Mouse (Mus musculus): ENCODE measurements around the gene Ctf1. TPM values are rescaled to one million over a fixed set of nuclear protein-coding genes. Genes with fewer than 3 reads are reported as not detected.
A peak's percentile ranks its signal among the peaks of the same experiment; 100 is the strongest.

Ctf1 gene
- polyA plus RNA-seq (2015; fragmentation: Nextera tagmentation; extraction: Ambion mirVana): 2.8 and 3.3 TPM in 2 replicates

DNA sequence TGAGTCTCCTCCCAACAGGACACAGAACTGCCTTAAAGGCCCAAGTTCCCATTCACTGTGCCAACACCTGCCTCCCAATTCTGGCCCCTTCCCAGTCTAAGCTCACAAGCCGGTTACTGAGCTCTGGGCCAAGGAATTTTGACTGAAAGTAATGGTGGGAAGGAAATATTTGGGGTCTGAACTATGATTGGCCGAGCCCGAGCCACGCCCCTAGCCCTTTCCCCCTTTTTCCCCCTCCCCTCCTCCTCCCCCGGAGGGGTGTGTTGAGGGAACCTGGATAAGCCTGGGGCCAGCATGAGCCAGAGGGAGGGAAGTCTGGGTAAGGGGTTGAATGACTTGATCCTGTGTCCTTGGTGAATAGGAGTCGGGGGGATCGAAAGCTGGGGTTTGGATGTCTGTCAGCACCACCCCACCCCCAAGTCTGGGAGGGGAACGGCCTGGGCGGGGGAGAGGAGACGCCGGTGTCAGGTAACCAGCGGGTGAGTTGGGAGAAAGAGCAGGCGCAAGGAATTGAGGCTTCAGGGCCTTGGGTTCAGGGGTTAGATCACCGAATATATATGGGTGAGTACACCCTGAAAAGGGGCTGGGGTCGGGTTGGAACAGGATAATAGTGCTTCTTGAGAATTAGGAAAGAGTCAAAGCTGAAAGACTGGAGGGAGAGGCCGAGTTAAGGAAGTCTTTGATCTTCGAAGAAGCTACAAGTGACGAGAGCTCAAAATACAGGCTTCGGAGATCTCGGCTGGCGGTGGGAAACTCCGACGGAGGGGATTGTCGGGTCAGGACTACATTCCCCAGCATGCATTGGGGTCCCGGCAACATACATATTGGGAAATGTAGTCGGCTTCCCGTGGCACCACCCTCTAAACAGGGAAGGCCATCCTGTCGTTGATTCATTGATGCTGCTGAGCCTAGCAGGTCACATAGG lies at the start of gene Ctf1:
Gene Ctf1, plus strand, starts transcription at position 276 of the 925 bp plus-strand sequence.
- peaks cover 14% of the 10 kb centered on the region for H3K27me3 ChIP-seq
- peak within 1 kb of the TSS; percentile 58 for H3K27ac ChIP-seq
- ATAC-seq (ENCODE audit: low FRiP score): peak; percentile 59
- no peaks in the 10 kb centered on the region for H3K36me3 ChIP-seq
- H3K4me1 ChIP-seq (replicated peaks): peaks cover 33% of the 10 kb centered on the region
- H3K9ac ChIP-seq: peak within 1 kb of the TSS; percentile 65
- peak within 1 kb of the TSS; percentile 55 for H3K4me2 ChIP-seq
- WGBS: 1% methylated on average over 28 of the region's 28 CpGs
- H3K4me3 ChIP-seq: peak within 1 kb of the TSS; percentile 33
- no peaks in the 10 kb centered on the region for H3K9me3 ChIP-seq

DNA sequence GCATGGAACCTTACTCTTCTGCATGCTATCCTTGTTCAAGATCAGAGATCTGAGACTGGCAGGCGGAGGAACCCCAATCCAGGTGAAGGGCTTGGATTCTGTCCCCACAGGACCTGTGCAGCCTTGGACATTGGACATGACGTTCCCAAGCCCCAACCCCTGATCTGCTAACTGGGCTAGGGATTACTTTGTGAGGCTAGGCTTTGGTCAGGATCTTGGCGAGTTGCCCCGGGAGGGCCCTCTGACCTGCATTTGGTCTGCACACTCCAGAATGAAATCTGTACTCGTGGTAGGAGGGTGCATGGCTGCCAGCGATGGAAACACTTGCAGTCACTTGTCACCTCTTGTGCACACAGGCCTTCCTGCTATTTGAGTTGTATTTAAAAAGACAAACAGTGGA lies 49.6 kb upstream of the Ctf1 start:
- no peaks in the 10 kb centered on the region for H3K4me1 ChIP-seq (replicated peaks)
- H3K27me3 ChIP-seq: no peaks in the 10 kb centered on the region
- no peak for ATAC-seq (ENCODE audit: low FRiP score)
- no peak overlapping the region for H3K4me3 ChIP-seq
- 87% methylated on average over 6 of the region's 6 CpGs for WGBS
- no peak overlapping the region for H3K9ac ChIP-seq
- H3K4me2 ChIP-seq: no peak overlapping the region
- no peaks in the 10 kb centered on the region for H3K9me3 ChIP-seq
- peaks cover 39% of the 10 kb centered on the region for H3K36me3 ChIP-seq
- H3K27ac ChIP-seq: no peak overlapping the region

DNA sequence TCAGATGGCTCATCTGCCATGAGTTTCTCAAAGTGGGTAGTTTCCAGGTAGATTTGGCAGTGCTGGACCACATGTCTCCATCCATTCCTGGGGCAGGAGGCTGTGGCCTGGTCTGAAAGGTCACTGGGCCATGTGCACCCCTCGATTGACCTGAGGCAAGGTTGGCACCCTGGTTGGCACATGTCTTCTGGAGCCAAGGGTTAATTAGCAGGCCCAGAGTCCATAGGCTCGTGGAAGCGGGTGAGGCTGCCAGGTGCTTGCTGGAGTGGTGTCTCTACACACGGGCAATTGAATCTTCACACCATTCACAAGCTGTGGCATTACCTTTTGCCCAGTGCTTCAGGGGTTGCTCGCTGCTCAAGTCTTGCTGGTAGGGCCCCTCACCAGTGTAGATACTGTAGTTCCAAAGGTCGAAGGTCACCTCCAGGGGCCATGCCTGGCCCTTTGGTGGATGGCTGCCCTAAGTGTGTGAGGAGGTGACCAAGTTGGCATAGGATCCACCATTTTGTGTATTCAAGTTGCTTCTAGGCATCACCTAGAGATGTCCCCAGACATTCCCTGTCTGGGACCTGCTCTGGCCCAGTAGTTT lies 46.4 kb upstream of the Ctf1 start:
- no peak for ATAC-seq (ENCODE audit: low FRiP score)
- Histone ChIP-seq H3K36me3 (peaks cover 39% of the 10 kb centered on the region), H3K27ac (no peak overlapping the region), H3K9ac (no peak overlapping the region), H3K9me3 (no peaks in the 10 kb centered on the region), H3K4me2 (no peak overlapping the region), H3K4me3 (no peak overlapping the region), H3K4me1 (replicated peaks) (no peaks in the 10 kb centered on the region), H3K27me3 (no peaks in the 10 kb centered on the region)
- WGBS: 94% methylated on average over 6 of the region's 6 CpGs

DNA sequence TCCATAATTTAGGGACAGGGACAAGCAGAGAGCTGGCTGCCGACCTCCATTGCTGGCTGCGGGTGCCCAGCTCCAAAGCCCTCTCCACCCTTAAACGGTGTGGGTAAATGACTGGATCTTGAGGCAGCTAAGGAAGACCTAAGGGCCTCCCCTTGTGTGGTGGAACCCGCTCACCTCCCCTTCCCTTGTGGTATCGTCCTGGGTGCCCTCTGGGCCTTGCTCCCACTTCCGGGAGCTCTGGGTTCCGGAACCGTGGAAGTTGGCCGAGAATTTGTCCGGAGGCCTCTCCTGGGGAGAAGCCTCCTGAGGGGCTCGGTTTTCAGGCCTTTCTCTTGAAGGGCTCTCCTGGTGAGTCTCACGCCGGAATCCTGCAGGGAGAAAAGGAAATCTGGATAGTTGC lies 45.9 kb upstream of the Ctf1 start:
- Histone ChIP-seq H3K4me1 (replicated peaks) (no peaks in the 10 kb centered on the region), H3K4me3 (no peak overlapping the region)
- 90% methylated on average over 13 of the region's 13 CpGs for WGBS

DNA sequence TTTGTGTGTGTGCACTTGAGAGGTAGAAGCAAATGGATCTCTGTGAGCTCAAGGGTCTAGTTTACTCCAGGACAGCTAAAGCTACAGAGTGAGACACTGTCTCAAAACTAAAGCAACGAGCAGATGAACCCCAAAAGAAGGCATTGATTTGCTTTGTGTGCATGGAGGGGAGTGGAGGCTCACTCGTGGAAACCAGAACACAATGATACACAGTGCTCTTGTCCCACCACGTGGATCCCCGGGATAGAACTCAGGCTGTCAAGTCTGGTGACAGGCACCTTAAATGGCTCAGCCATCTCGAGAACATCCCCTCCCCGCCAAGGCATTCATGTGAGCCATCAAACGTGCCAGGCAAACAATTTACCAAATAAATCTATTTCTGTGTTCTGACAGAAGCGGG lies 45.4 kb upstream of the Ctf1 start:
- Histone ChIP-seq H3K9me3 (no peaks in the 10 kb centered on the region), H3K4me2 (no peak overlapping the region), H3K36me3 (peaks cover 39% of the 10 kb centered on the region), H3K27ac (no peak overlapping the region), H3K4me1 (replicated peaks) (no peaks in the 10 kb centered on the region), H3K9ac (no peak overlapping the region), H3K4me3 (no peak overlapping the region), H3K27me3 (no peaks in the 10 kb centered on the region)
- 84% methylated on average over 8 of the region's 8 CpGs for WGBS
- ATAC-seq (ENCODE audit: low FRiP score): no peak

More for the DNA sequence above, 45.9 kb upstream of the Ctf1 start:
- Histone ChIP-seq H3K27ac (no peak overlapping the region), H3K9me3 (no peaks in the 10 kb centered on the region), H3K36me3 (peaks cover 39% of the 10 kb centered on the region), H3K27me3 (no peaks in the 10 kb centered on the region), H3K9ac (no peak overlapping the region), H3K4me2 (no peak overlapping the region)
- ATAC-seq (ENCODE audit: low FRiP score): no peak

DNA sequence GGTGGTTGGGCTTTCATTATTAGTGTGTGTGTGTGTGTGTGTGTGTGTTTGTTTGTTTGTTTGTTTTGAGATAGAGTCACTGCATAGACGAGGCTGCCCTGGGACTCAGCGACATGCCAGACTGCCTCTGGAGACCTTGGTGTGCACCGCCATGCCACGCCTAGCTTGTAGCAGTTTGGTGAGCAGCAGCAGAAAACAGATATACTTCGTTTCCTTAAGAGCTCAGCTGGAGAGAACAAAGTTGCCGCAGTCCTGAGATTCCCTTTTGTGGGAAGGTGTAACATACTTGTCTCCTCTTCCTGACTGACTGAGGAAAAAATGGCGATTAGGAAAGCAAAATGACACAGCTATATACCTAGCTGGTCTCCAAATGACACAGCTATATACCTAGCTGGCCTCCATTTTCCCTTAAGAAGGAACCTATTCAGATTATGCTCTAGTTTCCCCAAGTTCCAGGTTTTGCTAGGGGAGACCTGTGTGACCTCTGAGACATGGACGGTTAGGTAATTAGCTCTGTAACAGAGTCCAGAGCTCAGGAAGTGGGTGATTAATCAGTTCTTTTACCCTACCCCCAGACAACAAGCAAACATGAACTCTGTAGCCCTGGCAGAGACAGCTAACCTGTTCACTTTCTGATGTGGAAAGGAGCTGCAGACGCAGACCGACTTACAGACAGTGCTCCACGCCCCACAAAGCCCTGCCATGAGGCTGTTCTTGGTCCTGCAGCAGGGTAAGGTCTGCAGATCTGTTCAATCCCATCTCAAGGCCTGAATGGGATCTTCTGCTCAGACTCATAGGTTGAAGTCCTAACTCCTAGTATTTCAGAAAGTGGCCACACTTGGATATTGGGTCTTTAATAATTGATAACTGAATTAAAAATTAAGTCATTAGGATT lies 40.4 kb upstream of the Ctf1 start:
- WGBS: 86% methylated on average over 11 of the region's 11 CpGs
- H3K27me3 ChIP-seq: no peaks in the 10 kb centered on the region
- no peaks in the 10 kb centered on the region for H3K9me3 ChIP-seq
- no peak overlapping the region for H3K4me2 ChIP-seq
- no peak overlapping the region for H3K9ac ChIP-seq
- no peak overlapping the region for H3K27ac ChIP-seq
- H3K4me1 ChIP-seq (replicated peaks): peaks cover 5% of the 10 kb centered on the region
- no peak overlapping the region for H3K4me3 ChIP-seq
- no peak for ATAC-seq (ENCODE audit: low FRiP score)
- peaks cover 5% of the 10 kb centered on the region for H3K36me3 ChIP-seq

DNA sequence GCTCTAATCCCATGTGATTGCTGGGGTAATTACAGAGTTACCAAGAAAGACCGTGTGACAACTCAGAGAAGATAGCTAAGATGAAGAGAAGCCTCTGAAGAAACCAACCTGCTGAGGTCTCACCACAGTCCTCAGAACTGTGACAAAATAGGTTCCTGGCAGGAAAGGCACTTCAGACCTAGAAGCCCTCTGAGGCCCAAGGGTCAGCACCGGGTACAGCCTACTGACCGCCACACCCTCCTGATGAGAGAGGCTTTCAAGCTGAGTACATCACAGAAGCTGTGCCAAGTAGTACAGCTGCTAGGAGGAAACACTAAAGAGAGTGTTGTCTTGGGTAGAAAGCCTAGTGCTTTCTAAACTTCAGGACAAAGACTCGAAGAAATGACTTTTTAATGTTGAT lies 39.8 kb upstream of the Ctf1 start:
- Histone ChIP-seq H3K27ac (no peak overlapping the region), H3K9me3 (no peaks in the 10 kb centered on the region), H3K9ac (no peak overlapping the region), H3K27me3 (no peaks in the 10 kb centered on the region), H3K4me3 (no peak overlapping the region), H3K36me3 (peaks cover 11% of the 10 kb centered on the region), H3K4me1 (replicated peaks) (peaks cover 5% of the 10 kb centered on the region), H3K4me2 (no peak overlapping the region)
- ATAC-seq (ENCODE audit: low FRiP score): no peak
- WGBS: 81% methylated on average over 4 of the region's 4 CpGs

DNA sequence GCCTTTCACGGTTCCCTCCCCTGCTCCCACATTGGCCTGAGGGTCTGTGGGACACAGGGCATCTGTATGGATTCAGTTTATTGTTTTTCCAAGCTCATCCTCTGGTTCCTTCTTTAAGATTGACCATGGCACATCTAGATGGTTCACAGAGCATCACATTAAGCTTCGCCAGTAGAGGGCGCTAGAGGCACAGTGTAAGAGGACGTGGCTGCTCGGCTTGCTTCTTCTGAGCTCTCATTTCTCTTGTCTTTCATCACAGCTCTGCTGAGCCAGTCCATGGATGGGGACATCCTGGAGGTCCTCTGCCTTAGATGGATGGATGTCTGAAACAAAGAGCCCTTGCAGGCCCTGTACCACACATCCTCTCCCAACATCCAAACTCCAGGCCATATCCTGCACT lies 37.6 kb upstream of the Ctf1 start:
- Histone ChIP-seq H3K27me3 (no peaks in the 10 kb centered on the region), H3K27ac (peak overlapping the region; percentile 53), H3K4me3 (no peak overlapping the region), H3K36me3 (peaks cover 11% of the 10 kb centered on the region), H3K9me3 (no peaks in the 10 kb centered on the region), H3K4me1 (replicated peaks) (peaks cover 5% of the 10 kb centered on the region), H3K9ac (peak overlapping the region; percentile 16; the same call in 1 of the 2 replicates), H3K4me2 (no peak overlapping the region)
- peak; percentile 75 for ATAC-seq (ENCODE audit: low FRiP score)
- WGBS: 3% methylated on average over 5 of the region's 5 CpGs

DNA sequence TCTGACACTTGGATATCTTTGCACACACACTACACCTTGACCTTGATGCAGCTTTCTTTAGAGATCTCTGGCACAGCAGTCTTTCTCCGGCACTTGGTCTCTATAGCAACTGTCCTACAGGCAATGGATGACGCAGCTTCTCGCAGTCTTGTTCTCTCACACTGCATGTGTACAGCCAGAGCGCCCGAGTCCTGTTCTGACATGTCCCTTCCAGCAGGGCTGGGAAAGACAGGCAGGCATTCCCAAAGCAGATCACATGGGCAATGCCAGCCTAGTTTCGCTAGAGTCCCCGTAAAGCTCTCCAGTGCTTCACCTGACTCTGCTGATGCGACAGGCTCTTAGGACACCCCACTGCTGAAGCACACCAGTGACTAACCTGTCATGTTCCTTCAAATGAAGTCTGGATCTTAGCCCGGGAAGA lies 37.1 kb upstream of the Ctf1 start:
- Histone ChIP-seq H3K4me2 (no peak overlapping the region), H3K27ac (peak overlapping the region; percentile 53), H3K36me3 (peaks cover 11% of the 10 kb centered on the region), H3K27me3 (no peaks in the 10 kb centered on the region), H3K4me1 (replicated peaks) (peaks cover 5% of the 10 kb centered on the region), H3K9me3 (no peaks in the 10 kb centered on the region), H3K4me3 (no peak overlapping the region), H3K9ac (peak overlapping the region; percentile 16)
- no peak for ATAC-seq (ENCODE audit: low FRiP score)
- 79% methylated on average over 9 of the region's 9 CpGs for WGBS

DNA sequence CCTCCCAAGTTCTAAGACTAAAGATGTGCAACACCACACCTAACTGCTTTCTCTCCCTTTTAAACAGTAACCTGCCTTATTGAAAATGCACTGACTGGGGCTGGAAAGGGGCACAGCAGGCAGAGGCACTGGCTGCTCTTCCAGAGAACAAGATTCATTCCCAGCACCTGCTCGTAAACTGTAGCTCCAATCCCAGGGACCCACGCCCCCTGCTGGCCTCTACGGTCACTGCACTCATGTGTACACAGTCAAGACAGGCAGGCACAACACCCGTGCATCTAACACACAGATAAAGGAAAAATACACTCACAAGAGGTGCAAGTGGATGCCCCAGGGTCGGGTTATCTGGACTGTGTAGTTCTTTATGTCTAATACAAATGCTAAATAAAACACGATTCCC lies 35.5 kb upstream of the Ctf1 start:
- no peak overlapping the region for H3K4me2 ChIP-seq
- 69% methylated on average over 6 of the region's 6 CpGs for WGBS
- no peak for ATAC-seq (ENCODE audit: low FRiP score)

DNA sequence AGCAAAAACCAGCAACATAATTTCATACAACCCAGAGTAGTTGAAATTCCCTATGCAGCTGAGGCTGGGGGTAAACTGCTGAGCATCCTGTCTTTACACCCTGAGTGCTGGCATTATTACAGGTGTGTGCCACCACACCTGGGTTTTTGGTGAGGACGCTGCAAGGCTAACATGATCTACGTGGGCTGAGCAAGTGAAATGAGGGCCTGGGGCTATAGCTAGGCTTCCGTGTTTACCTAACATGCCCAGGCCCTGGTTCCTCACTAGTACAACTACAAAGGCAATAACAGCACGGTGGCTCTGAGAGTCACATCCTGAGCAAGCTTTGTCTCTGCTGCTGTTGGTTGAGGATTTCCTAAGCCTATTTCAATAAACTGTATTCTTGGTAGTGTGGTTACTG lies 34.9 kb upstream of the Ctf1 start:
- ATAC-seq (ENCODE audit: low FRiP score): no peak
- WGBS: 94% methylated on average over 4 of the region's 4 CpGs
- H3K27me3 ChIP-seq: no peaks in the 10 kb centered on the region

More for the DNA sequence above, 35.5 kb upstream of the Ctf1 start:
- Histone ChIP-seq H3K9ac (no peak overlapping the region), H3K4me1 (replicated peaks) (peaks cover 5% of the 10 kb centered on the region), H3K36me3 (peaks cover 11% of the 10 kb centered on the region), H3K27ac (no peak overlapping the region), H3K27me3 (no peaks in the 10 kb centered on the region), H3K4me3 (no peak overlapping the region), H3K9me3 (no peaks in the 10 kb centered on the region)

DNA sequence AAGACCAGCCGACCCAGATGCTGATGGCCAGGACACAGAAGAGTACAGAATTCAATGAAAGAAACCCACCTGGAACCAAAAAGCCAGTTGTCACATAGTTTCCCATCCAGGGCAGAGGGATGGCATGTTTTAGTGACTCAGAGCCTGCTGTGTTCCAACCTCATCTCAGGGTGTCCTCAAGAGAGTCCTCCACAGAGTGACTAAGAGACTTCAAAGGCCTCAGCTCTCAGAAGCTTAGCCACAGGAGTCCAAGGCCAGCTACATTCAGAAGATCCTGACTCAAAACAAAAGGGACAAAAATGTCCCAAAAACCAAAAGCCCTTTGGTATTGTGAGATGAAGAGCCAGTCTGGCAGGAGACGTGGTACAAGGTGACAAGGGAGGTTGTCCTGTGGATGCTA lies 33.7 kb upstream of the Ctf1 start:
- peaks cover 5% of the 10 kb centered on the region for H3K4me1 ChIP-seq (replicated peaks)
- H3K27me3 ChIP-seq: no peaks in the 10 kb centered on the region
- peaks cover 11% of the 10 kb centered on the region for H3K36me3 ChIP-seq
- no peak overlapping the region for H3K9ac ChIP-seq
- H3K27ac ChIP-seq: no peak overlapping the region
- ATAC-seq (ENCODE audit: low FRiP score): no peak
- no peak overlapping the region for H3K4me2 ChIP-seq
- WGBS: 68% methylated on average over 2 of the region's 2 CpGs
- H3K4me3 ChIP-seq: no peak overlapping the region
- no peaks in the 10 kb centered on the region for H3K9me3 ChIP-seq

More for the DNA sequence above, 34.9 kb upstream of the Ctf1 start:
- peaks cover 11% of the 10 kb centered on the region for H3K36me3 ChIP-seq
- peaks cover 5% of the 10 kb centered on the region for H3K4me1 ChIP-seq (replicated peaks)
- no peak overlapping the region for H3K9ac ChIP-seq
- no peak overlapping the region for H3K27ac ChIP-seq
- no peak overlapping the region for H3K4me2 ChIP-seq
- no peaks in the 10 kb centered on the region for H3K9me3 ChIP-seq
- no peak overlapping the region for H3K4me3 ChIP-seq

All from hindbrain, embryonic 13.5 days (tissue).